Mouse (Mus musculus) B cell, adult 2 months (primary cell): ENCODE results near the gene Aaas.

Source experiments
- DNase-seq, 2 experiments: peaks; one replicate each; pipeline ENCODE4 v3.0.0; 2022

Aaas gene

DNA sequence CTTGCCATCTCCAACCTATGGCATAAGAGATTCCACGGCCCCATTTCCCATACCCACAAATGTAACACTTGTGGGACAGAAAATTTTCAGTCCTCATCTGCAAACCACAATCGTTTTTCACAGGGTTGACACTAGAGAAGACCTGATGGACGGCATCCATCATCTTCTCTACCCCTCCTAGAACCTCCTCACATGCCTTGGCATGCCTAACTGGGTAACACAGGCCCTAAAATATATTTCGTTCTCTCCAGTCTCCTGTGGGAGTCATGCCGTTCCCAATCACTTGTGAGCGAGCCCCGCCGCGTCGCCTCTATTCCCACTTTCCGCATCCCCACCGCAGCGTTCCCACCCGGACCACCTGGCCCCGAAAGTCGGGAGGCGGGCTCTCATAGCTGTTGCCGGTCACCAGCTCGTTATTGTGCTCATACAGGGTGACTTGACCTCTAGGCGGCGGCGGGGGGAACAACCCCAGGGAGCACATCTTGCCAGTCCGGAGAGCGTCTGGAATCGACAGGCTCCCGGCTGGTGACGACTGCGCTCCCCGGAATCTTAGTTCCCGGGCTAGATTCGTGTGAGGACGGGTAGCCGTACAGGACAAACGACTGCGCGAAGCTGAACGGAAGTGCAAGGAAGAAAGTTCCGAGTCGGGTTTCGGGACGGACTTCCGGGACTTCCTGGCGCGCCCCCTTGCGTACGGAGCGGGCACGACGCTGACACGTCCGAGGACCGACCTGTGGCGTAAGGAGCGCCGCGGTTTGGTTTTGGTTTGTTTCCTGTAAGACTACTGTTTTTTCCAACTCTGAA, at the start of gene Aaas:
Gene Aaas (minus strand): TSS at position 634 of the 804 bp plus-strand sequence.
- DNase-seq, result peak; percentile 95 to 96

DNA sequence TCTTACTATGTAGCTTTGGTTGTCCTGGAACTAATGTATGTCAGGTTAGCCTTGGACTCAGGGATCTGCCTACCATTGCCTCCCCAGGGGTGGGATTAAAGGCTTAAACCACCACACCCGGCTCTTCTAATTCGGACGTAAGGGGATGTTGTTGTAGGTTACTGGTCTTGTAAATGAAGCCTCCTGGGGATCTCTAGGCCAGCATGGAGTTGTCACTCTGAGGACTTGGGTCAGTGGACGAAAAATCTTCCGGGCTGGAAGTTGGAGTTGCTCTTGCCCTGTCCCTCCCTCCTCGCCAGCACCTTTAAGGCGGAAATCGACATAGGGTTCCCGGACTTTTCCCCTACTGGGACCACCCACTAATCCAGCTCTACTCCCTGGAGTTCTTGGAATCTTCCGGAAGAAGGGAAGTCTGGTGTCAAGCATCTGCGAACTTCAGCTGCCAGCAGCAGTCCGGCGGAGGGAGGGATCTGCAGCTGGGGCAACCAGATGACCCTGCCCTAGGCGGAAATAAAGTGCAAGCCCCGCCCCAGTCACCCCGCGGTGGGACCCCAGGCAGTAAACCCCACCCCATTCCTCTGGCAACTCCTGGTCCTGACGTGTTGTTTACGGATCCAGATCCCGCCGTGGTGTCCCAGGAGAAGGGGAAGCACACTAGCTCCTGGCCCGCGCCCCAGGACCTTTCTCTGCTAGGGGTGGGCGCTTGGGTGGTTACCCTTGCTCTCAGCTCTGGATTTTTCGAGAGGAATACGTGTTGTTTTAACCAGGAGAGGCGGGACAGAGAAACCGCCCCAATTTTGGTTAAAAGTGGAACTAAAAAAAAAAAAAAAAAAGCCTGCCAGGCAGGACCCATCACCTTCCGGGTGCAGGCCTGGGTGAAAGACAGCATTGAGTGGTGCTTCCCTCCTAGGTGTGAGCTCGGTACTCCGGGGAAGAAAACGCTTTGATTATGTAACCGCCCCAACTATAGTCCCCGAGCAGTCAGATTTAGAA, 49.0 kb upstream of the Aaas start:
- peak; percentile 68 to 70 for DNase-seq

DNA sequence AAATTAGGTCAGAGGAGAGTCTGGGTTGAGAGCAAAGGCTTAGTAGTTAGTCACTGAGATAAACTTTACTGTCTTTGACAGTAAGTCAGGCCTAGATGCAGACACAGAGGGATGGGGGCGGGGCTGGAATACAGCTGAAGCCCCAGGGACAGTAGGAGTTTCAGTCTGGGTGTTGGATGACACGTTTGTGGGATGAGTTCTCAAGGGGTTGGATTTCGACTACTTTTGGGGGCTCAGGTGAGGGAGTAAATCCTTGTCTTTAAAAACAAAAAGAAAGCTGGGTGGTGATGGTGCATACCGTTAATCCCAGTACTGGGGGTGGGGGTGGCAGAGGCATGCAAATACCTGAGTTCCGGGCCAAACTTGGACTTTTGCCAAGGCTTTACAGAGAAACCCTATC, 48.1 kb upstream of the Aaas start:
- DNase-seq, result peak in 1 of 2 experiments; percentile 11

DNA sequence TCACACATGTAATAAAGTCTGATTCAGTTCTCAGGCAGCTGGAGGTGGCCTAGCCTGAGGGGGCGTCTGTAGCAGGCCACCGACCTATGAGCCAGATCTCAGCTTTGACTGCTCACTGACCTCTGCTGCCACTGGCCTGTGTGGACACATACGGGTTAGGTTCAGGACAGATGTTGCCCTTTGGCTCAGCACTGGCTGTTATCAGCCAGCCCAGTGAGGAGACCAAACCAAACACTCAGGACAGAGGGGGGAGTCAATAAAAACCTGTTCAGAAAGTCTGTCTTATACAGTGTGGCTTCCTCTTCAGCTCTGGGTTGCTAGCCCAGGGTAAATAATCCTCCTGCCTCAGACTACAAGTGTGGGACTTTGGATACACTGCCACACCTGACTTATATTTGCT, 44.5 kb upstream of the Aaas start:
- DNase-seq, result no peak

DNA sequence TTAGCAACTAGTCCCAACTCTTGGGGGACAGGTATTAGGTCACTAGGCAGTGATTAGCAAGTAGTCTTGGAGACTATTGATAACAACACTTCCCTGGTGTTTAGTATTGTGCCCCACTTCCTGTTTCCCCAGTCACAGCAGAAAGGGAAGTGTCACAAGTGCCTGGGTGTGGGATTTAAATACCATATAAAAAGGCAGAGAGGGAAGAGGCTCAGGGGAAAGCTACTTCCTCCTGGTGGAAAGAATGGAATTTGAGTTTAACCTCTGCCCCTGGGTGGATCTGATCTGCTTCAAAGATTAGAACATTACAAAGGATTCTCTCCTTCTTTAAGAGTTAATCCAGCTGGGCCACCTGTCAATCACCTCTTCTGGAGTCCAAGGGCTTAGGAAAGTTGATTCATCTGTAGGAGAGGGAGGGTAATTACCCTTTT, 43.0 kb upstream of the Aaas start:
- DNase-seq, result peak; percentile 20 to 38

DNA sequence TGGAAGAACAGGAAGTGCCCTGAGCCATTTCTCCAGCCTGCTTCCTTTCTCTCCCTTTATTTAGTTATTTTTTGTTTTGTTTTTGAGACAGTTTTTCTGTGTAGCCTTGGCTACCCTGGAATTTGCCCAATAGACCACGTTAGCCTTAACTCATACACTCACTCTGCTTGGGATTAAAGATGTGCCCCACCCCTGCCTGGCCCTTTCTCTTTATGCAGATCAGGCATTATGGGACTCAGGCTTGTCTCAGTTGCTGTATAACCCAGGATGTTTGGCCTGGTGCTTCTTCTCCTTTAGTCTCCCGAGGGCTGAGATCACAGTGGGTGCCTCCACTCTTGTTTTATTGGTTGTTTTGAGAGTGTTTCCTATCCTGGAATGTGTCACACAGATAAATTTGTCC, 41.9 kb upstream of the Aaas start:
- DNase-seq, result no peak

DNA sequence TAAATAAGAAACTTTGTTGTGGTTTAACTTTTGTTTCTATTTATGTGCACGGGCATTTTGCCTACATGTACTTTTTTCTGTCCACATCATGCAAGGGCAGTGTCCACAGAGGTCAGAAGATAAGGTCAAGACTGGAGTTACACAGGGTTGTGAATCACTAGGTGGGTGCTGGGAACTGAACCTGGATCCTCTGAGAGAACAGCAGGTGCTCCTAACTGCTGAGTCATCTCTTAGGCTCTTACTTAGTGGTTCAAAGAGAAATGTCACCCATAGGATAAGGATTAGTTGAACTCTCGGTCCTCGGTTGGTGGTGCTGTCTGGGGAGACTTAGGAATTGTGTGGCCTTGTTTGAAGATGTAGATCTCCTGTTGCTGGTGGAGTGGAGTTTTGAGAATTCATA, 38.4 kb upstream of the Aaas start:
- no peak for DNase-seq

DNA sequence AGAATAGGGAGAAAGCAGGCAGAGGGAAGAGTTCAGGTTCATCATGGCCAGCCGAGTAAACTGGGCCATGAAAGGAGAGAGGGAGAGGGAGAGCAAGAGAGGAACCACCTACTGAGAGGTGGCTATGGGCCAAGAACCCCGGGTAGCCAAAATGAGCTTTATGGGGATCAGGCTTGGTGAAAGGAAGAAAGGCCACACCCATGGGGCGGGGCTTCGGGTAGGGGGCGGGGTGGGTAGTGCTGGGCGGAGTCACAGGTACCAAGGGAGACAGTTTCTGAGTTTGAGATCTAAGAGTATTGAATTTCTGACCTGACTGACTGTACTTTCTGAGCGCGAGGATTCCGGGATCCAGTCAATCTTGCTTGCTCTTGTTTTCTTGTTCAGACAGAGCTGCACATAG, 36.1 kb upstream of the Aaas start:
- no peak for DNase-seq

DNA sequence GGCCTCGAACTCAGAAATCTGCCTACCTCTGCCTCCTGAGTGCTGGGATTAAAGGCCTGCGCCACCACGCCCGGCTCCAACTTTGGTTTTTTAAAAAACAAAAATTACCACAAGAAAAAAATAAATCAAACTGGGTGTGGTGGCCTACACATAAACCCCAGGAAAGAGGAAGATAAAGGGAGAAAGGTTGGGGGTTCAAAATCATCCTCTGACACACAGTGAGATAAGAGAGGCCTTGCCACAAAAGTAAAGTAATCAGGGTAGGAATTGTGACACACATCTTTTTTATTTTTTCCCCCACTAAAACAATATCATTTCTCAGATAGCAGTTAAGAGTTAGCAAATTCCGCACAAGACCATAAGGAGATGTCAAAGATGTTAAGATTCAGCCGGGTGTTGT, 33.1 kb upstream of the Aaas start:
- DNase-seq, result no peak

DNA sequence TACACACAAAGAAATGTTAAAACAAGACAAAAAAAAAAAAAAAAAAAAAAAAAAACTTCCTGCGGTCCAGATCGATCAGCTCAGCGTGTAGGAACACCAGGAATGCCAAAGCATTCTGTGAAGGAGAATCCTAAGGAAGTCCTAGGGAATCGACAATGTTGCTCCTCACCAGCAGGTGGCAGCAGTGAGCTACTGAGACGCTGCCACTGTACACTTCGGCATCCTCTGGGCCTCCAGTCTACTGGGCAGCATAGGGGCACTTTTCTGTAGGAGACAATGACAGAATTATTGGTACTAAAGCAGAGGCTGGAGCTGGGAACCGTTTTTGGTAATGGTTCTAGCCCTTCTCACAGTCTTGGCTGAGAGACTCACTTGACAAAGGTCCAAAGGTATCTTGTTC, 31.0 kb upstream of the Aaas start:
- peak; percentile 79 to 83 for DNase-seq

DNA sequence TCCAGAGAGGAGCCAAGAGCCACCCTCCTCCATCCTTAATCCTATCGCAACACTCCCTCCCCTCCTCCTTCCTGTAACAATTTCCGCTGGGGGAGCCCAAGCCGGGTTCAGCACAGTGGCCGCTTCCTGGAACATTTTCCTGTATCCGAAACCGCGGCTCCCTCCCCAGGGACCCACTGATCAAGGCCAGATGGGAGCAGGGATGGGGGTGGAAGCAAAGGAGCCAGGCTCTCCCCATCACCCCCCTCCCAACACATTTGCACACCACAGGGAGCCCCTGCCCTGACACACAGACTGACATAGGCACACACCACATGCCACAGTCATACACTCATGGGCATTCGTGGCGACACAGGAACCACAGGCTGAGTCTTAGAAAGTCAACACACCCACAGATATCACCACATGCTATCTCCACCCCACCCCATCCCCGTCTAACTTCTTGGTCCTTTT, 27.3 kb upstream of the Aaas start:
- DNase-seq, result no peak

DNA sequence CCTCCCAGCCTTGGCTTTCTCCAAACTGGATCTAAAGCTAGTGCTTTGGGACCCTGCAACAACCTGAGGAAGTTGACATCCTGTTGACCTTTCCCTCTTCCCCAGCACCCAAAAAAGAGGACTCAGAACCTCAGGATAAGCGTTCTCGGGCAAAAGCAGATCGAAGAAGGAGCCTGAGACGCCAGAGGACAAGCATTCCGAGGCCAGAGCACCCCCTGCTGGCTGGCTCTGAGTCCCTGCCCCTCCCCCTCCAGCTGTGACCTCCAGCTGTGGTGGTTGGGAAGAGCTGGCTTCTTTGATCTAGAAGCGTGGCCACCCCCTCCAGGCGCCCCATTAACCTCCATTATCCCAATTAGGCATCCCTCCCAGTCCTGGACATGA, 26.6 kb upstream of the Aaas start:
- DNase-seq, result peak; percentile 92 to 93

DNA sequence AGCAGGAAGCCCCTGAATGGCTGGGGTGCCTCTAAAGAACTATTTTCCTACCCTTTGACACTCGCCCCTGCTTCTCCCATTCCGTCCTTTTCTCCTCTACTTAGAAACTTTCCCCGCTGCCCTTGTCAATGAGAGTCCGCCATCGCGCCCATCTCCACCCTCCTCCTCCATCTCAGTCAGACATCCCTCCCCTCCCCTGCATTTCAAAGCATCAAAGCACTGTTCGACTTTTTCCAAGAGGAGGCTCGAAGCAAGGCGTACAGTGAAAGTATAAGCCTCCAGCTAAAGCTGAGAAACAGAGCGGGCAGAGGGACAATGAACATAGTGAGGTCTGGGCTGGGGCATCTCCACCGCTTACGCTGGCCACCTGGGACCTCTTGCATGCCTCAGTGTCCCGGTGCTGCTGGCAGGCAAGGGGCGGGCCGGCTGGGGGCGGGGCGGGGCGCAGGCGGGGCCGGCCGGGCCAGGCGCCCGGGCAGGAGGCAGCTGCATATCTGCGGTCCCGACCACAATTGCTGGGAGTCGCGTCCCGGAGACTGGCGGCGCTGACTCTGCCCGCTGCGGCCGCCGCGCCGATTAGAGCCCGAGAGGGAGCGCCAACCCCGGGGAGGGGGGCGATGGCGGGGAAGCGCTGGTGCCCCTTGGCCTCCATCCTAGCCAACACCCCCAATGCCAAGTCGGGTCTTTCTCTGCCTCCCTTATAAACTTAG, 26.0 kb upstream of the Aaas start:
- DNase-seq, result no peak

DNA sequence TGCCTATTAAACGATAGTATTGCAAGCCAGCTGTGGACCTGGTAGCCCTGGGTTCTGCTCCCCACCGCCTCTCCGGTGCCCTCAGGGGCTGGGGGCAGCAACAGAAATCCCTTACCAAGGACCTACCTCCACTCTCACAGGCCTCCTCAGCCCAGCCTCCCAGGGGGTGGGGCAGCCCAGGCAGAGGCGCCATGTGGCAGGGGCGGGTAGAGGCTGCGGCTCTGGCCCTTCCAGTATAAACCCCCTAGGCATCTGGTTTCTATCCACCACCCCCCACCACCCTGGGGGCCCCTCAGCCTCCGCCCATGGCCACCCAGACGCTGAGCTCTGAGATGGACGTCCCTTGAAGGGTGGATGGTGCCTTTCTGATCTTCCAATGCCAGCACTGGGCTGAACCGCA, 20.2 kb upstream of the Aaas start:
- no peak for DNase-seq

DNA sequence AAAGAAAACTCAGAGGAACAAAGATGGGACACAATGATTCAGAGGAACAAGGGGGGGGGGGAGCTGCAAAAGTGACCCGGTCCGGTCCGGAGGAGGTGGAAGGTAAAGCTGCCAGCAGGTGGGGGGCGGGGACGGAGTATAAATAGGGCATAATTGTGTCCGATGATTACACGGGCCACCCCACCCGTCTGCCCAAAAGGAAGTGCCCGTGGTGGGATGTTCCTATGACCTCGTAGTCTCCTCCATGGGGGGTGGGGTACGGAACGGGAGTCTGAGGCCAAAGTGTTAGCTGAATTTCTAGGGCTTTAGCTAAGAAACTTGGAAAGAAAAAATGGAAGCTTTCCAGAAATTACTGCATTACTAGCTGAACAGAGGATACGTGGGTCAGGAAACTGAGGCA, 19.4 kb upstream of the Aaas start:
- no peak for DNase-seq

DNA sequence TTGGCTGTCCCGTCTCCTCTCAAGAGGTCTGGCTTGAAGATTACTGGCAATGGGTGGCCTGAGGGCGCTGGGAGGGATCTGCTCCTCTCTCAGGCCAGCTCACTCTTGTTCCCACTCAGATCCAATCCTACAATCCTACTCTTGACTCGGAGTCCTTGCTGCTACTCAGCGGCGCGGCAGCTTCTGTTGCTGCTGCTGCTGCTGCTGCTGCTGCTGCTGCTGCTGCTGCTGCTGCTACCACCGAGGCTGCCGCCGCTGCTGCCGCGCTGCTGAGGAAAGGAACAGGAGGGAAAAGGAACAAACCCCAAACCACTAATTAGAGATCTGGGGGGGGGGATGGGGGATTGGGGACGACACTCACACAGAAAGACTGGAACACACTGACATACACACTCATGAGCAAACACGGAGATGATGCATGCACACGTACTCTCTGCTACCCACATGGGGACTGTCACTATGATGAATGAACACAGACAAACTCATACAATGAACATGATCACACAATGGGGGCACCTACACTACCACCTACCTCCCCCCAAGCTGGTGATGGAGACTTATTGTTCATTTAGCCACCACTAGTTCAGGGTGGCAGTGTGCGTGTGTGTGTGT, 16.3 kb upstream of the Aaas start, which contains the start of gene Sp7:
Gene Sp7 (minus strand): TSS at position 450 of the 612 bp plus-strand sequence.
- DNase-seq, result no peak

DNA sequence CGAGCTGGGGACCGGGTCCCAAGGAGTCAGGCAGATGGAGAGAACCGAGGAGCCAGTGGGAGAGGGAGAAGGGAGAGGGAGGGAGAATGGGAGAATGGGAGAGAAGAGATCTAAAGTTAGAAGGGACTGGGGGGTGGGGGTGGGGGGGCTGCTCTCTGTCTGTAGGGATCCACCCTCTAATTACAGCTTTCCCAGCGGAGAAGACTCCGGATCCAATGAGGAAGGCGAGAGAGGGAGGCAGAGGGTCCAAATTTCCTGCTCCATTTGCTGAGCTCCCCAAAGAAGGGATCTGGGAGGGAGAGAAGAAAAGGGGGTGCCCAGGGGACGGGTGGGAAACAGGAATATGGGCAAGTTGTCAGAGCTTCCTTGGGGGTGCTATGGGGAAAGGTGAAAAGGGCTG, 15.7 kb upstream of the Aaas start:
- no peak for DNase-seq

DNA sequence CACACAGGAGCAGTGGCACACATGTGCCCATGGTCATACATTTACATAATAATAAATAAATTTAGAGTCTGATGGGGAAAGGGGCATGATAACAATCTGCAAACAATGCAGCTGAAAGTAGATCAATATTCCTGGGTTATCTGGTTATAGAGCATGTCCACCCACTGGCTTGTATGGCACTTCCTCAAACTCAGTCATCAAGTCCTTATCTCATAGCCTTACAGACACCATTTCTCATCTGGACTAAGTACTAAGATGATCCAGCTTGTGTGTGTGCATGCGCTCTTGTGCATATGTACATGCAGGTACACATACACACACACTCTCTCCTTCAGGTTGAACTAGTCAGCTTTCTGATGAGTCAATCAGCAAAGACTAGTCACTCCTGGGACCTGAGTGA, 14.1 kb upstream of the Aaas start:
- no peak for DNase-seq

DNA sequence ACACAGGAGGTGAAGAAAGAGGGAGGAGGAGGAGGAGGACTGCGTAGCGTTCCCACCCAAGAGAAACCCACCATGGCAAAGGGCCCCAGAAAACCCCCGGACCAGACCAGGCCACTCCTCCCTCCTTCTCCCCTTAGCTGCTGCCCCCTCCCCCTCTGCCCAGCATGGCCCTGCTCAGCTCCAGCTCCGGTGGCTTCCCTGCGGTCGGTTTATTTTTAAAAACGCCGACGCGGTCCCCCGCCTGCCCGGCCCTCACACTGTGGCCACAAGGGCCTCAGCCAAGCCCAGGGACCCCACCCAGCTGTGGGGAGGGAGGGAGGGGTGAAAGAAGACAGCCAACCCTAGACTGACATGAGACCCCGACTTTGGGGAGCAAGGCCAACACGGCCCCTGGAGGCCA, 12.1 kb upstream of the Aaas start:
- no peak for DNase-seq

DNA sequence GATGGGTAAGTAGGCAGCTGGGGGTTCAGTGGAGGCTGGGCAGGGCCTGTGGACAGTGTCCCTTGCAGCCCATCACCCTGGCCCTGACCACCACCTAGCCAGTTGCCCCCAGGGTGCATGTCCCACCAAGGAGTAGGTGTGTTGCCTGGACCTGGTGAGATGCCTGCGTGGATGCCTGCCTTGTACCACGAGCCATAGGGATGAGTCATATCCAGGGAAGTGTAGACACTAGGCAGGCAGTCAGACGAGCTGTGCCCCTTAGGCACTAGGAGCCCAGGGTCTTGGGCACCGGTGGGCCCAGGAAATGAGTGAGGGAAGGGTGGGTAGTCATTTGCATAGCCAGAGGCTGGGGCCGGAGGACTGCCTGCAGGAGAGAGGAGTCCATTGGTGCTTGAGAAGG, 8.3 kb upstream of the Aaas start:
- no peak for DNase-seq

DNA sequence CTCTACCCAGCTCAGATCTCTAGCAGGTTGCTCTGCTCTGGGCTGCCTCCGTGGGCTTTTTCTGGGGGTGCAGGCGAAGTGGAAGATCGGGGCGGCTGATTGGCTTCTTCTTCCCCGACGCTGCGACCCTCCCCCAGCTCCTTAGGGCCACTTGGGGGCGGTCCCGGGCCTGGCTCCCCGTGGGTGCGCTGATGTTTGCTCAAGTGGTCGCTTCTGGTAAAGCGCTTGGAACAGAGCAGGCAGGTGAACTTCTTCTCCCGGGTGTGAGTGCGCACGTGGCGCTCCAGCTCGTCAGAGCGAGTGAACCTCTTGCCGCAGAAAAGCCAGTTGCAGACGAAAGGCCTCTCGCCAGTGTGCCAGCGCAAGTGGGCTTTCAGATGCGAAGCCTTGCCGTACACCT, 7.6 kb upstream of the Aaas start:
- no peak for DNase-seq

DNA sequence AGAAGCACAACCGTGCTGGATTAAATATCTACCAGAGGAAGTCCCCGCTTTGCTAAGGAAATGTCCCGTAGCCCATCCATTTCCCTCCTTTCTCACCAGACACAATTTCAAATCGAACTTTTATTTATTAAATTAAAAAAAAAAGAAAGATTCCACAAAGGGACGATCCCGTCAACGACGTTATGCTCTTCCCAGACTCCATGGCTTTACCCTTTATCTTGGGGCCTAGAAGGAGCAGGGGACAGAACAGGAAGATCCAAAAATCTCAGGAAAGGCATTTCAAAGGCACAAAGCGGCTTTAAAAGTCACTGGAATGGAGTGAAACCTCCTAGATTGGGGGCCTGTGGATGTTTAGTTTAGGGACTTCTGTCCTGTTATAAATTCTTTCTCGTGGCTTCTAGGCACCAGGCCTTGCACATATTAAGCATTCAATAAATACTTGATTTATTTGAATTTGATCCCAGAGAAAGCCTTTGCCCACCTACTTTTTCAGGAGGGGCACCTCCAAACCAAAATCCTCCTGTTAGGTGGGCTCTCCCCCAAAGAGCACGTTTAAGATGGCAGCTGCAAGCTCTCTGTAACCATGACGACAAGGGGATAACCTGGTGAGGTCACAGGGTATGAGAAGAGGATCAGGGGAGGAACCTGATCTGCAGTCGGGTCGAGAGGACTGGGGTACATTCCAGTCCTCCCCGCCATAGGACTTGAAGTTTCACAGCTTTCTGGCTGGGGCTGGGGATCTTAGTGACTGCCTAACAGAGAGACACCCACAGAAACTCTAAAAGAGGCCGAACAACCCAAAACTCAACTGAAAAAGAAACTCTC, 6.1 kb upstream of the Aaas start:
- DNase-seq, result peak in 1 of 2 experiments; percentile 12
